Mouse (Mus musculus): ENCODE measurements around the gene Ccdc14. TPM values are rescaled to one million over a fixed set of nuclear protein-coding genes. Genes with fewer than 3 reads are reported as not detected.

Gene Ccdc14
- total and polyA plus RNA-seq, 3 experiments = 11.6 to 18.9 (median 18.5) TPM

GRCm38 (mm10) chr16:34763959-34764591, 73.7 kb downstream of the Ccdc14 start:
- in situ Hi-C loops (cut with MboI; ENCODE audit: low pct_ligation_motif_present, low pct_unique_long_range_greater_than_20kb, low sequenced_read_pairs) (no loop called here), dilution Hi-C loops (cut with MboI; ENCODE audit: extremely low pct_ligation_motif_present, extremely low pct_unique_long_range_greater_than_20kb, low sequenced_read_pairs) (no loop called here)
- peaks cover 7% of the 10 kb centered on the region for H3K9me3 ChIP-seq (replicated peaks; ENCODE audit: low read length)
- H3K4me2 ChIP-seq (ENCODE audit: insufficient read depth, low read depth, poor library complexity, severe bottlenecking) = no peak overlapping the region
- H3K36me3 ChIP-seq (replicated peaks in 1 of 2; ENCODE audit: control insufficient read depth in 1 of 2, insufficient read depth in 1 of 2, low read length in 1 of 2) = no peaks in the 10 kb centered on the region
- TF ChIP-seq ZKSCAN1 (IDR thresholded peaks at IDR 0.05; ENCODE audit: borderline replicate concordance, low read depth, low read length) (no peak), CTCF (conservative IDR thresholded peaks at IDR 0.05 in 1 of 2, IDR thresholded peaks at IDR 0.05 in 1 of 2; ENCODE audit: low read depth in 2 of 2, low read length in 2 of 2) (no peak), TBP (conservative IDR thresholded peaks at IDR 0.05; ENCODE audit: low read depth, low read length) (no peak), POLR2AphosphoS2 (IDR thresholded peaks at IDR 0.05; ENCODE audit: low read depth, low read length) (no peak), MXI1 (IDR thresholded peaks at IDR 0.05; ENCODE audit: low read depth, low read length) (no peak), MAFK (IDR thresholded peaks at IDR 0.05; ENCODE audit: insufficient replicate concordance, low read length) (no peak), JUN (IDR thresholded peaks at IDR 0.05; ENCODE audit: insufficient read depth, low read depth, low read length) (no peak)
- no peak overlapping the region for H3K9ac ChIP-seq (ENCODE audit: insufficient read depth, low read depth)
- H3K4me3 ChIP-seq (replicated peaks in 1 of 3; ENCODE audit: low read depth in 2 of 3, low read length in 2 of 3, poor library complexity in 1 of 3) = no peak overlapping the region
- no peaks in the 10 kb centered on the region for H3K4me1 ChIP-seq (ENCODE audit: control insufficient read depth in 1 of 2, insufficient read depth in 2 of 2)
- no peak overlapping the region for H3K27ac ChIP-seq (ENCODE audit: insufficient read depth, low read depth)
- no peaks in the 10 kb centered on the region for H3K79me2 ChIP-seq (replicated peaks; ENCODE audit: control insufficient read depth, extremely low read depth, insufficient read depth, poor library complexity, severe bottlenecking)
- DNase-seq (ENCODE audit: extremely low read depth) = no peak
- H3K27me3 ChIP-seq (replicated peaks) = peaks cover 22% of the 10 kb centered on the region

GRCm38 (mm10) chr16:34765666-34766065, 75.2 kb downstream of the Ccdc14 start:
- dilution Hi-C loops (cut with MboI; ENCODE audit: extremely low pct_ligation_motif_present, extremely low pct_unique_long_range_greater_than_20kb, low sequenced_read_pairs) (no loop called here), in situ Hi-C loops (cut with MboI; ENCODE audit: low pct_ligation_motif_present, low pct_unique_long_range_greater_than_20kb, low sequenced_read_pairs) (no loop called here)
- peaks cover 23% of the 10 kb centered on the region for H3K27me3 ChIP-seq (replicated peaks)
- TF ChIP-seq ETS1 (conservative IDR thresholded peaks at IDR 0.05; ENCODE audit: low read depth, low read length) (no peak), HCFC1 (IDR thresholded peaks at IDR 0.05; ENCODE audit: low read depth, low read length) (no peak), MEF2A (IDR thresholded peaks at IDR 0.05; ENCODE audit: borderline replicate concordance, low read depth, low read length) (no peak), CHD1 (IDR thresholded peaks at IDR 0.05; ENCODE audit: low read depth, low read length) (no peak), MYC (IDR thresholded peaks at IDR 0.05; ENCODE audit: low read depth, low read length) (no peak), JUND (conservative IDR thresholded peaks at IDR 0.05; ENCODE audit: low read depth, low read length) (no peak), UBTF (IDR thresholded peaks at IDR 0.05; ENCODE audit: low read depth, low read length) (no peak)
- H3K9me3 ChIP-seq (replicated peaks; ENCODE audit: low read length) = peaks cover 7% of the 10 kb centered on the region
- DNase-seq (ENCODE audit: extremely low read depth) = no peak
- H3K36me3 ChIP-seq (replicated peaks in 1 of 2; ENCODE audit: control insufficient read depth in 1 of 2, insufficient read depth in 1 of 2, low read length in 1 of 2) = no peaks in the 10 kb centered on the region
- no peak overlapping the region for H3K27ac ChIP-seq (ENCODE audit: insufficient read depth, low read depth)
- 0 out of 4 replicates have a peak, but pooled peaks cover 0 to 3% of the 10 kb centered on the region in 2 experiments for H3K4me1 ChIP-seq (ENCODE audit: control insufficient read depth in 1 of 2, insufficient read depth in 2 of 2)
- H3K4me3 ChIP-seq (replicated peaks in 1 of 3; ENCODE audit: low read depth in 2 of 3, low read length in 2 of 3, poor library complexity in 1 of 3) = no peak overlapping the region
- H3K9ac ChIP-seq (ENCODE audit: insufficient read depth, low read depth) = no peak overlapping the region
- no peak overlapping the region for H3K4me2 ChIP-seq (ENCODE audit: insufficient read depth, low read depth, poor library complexity, severe bottlenecking)
- no peaks in the 10 kb centered on the region for H3K79me2 ChIP-seq (replicated peaks; ENCODE audit: control insufficient read depth, extremely low read depth, insufficient read depth, poor library complexity, severe bottlenecking)

Measured in CH12.LX (cell line).